Mouse (Mus musculus): Measurements from ENCODE around the gene Eif2ak3.
A peak's percentile ranks its signal among the peaks of the same experiment; 100 is the strongest.

The Eif2ak3 gene

GRCm38 (mm10) chr6:70830552-70830951 is 13.8 kb upstream of the Eif2ak3 start:
- no peak for DNase-seq (ENCODE audit: extremely low spot score, low read depth, low spot score)

- DNase-seq (ENCODE audit: extremely low spot score, low read depth, low spot score), result no peak
Observed at GRCm38 (mm10) chr6:70831179-70831839, 13.0 kb upstream of the Eif2ak3 start.

- no peak for DNase-seq (ENCODE audit: extremely low spot score, low read depth, low spot score)
Observed at GRCm38 (mm10) chr6:70837297-70837696, 7.0 kb upstream of the Eif2ak3 start.

- no peak for DNase-seq (ENCODE audit: extremely low spot score, low read depth, low spot score)
Observed at GRCm38 (mm10) chr6:70838532-70838931, 5.8 kb upstream of the Eif2ak3 start.

DNA sequence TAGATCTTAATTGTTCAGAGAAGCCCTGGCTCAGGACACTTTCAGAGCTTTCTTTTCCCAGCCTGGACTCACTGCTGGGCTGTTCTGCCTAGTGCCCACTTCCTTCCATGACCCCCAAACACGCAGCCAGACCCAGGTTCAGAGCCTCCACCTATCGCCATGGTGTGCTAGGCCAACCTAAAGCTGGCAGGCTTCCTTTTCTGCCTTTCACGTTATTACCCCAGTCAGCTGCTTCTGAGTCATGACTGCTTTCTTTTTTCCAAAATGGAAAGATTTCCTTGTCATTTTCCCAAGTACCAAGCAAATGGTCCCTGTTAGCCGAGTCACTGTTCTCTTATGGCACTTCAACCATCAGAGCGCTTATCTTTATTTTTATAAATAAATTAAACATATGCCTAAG is 4.0 kb upstream of the Eif2ak3 start:
- no peak for DNase-seq (ENCODE audit: extremely low spot score, low read depth, low spot score)

DNA sequence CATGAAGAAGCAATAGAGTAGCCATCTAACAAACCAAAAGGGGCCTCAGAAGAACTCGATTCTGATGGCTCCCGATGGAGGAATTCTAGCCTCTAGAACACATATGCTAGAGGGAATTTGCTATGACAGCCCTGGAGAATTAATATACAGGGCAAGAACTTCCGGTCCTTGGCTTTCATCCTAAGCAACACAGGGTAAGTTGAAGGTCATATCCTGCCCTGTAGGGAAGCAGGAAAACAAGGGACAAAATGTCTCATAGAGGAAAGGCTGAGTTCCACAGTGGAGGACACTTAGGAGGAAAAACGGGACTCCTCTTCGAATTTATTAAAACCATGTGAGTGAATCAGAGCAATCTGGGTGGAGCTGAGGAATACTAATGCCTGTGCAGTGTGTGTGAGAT is 1.3 kb upstream of the Eif2ak3 start:
- DNase-seq (ENCODE audit: extremely low spot score, low read depth, low spot score), result no peak

- DNase-seq (ENCODE audit: extremely low spot score, low read depth, low spot score), result no peak
Observed at GRCm38 (mm10) chr6:70844896-70845646, 756 bp downstream of the Eif2ak3 start.

- DNase-seq (ENCODE audit: extremely low spot score, low read depth, low spot score), result no peak
Observed at GRCm38 (mm10) chr6:70847386-70847785, 3.1 kb downstream of the Eif2ak3 start.

GRCm38 (mm10) chr6:70853371-70853770 is 9.1 kb downstream of the Eif2ak3 start:
- no peak for DNase-seq (ENCODE audit: extremely low spot score, low read depth, low spot score)

DNA sequence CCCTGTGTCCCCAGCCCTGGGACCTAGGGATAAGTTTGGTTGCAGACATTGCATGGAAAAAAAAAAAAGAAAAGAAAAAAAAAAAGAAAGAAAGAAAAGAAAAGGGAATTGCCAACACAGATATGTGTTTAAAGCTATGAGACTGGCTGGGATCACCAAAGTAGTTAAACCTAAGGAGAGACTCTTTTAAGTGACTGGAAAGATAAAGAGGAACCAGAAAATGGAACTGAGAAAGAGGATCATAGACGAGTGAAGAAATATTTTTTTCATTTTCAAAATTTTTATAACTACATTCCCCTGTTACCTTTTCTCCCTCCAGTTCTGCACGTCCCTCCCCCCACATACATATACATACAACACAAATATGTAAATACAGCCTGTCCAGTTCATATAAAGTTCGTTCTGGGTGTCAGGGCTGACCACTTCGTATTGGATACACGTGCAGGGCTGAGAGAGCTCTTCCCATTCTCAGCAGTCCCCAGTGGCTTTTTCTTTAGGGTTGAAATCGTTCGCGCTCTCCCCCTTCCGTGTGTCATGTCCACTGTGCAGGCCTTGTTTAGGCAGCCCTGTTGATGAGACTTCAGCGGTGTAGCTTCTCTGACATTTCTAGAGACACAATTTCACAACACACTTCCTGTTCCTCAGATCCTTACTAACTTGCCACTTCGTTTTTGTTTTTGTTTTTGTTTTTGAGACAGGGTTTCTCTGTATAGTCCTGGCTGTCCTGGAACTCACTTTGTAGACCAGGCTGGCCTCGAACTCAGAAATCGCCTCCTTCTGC is 11.4 kb downstream of the Eif2ak3 start:
- no peak for DNase-seq (ENCODE audit: extremely low spot score, low read depth, low spot score)

DNA sequence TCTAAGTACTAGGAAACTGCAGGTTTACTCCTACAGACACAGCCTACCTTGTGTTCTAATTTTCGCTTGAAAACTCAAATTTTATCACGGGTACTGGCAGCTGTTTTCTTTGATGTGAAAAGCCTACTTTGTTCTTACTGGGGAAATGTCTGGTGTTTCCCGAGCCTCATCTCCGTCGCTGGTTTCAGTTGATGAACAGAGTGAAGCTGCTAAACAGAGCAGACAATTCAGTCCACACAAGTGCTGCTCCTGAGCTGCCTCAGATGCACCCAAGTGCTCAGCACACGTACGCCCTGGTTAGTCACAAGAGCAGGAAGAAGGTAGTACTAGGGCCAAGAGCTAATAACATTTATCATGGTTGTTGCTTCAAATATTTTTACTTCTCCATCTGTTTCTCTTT is 18.4 kb downstream of the Eif2ak3 start:
- DNase-seq (ENCODE audit: extremely low spot score, low read depth, low spot score), result no peak

- DNase-seq (ENCODE audit: extremely low spot score, low read depth, low spot score), result no peak
Observed at GRCm38 (mm10) chr6:70864285-70864684, 20.0 kb downstream of the Eif2ak3 start.

DNA sequence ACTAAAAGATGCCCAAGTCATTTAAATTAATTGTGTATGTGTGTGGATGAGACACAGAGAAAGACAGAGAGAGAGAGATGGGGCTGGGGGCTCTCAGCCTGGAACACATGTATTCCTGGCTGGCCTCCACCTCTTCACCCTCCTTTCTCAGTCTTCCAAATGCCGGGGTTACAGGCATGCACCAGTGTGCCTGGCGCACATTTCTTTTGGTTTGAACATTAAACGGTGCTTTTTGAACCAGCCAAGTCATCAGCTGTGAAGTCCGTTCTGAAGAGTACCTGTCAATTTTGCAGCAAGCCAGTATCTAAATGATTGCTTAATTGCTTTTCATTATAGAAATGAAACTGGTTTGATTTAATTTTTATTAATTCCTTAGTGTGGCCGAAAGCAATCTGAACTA is 22.4 kb downstream of the Eif2ak3 start:
- DNase-seq (ENCODE audit: extremely low spot score, low read depth, low spot score), result no peak

DNA sequence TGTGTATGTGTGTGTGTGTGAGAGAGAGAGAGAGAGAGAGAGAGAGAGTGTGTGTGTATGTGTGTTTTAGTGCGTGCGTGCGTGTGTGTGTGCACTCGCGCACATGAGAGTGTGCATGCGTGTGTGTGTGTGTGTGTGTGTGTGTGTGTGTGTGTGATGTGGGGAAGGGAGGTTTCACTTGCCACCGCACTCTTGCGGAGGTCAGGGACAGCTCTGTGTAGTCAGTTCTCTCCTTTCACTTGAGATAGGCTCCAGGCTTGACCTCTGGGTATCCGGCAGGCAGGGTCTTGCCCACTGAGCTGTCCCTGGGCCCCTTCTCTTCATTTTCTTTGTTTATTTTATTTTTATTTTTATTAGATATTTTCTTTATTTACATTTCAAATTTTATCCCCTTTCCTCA is 23.0 kb downstream of the Eif2ak3 start:
- no peak for DNase-seq (ENCODE audit: extremely low spot score, low read depth, low spot score)

DNA sequence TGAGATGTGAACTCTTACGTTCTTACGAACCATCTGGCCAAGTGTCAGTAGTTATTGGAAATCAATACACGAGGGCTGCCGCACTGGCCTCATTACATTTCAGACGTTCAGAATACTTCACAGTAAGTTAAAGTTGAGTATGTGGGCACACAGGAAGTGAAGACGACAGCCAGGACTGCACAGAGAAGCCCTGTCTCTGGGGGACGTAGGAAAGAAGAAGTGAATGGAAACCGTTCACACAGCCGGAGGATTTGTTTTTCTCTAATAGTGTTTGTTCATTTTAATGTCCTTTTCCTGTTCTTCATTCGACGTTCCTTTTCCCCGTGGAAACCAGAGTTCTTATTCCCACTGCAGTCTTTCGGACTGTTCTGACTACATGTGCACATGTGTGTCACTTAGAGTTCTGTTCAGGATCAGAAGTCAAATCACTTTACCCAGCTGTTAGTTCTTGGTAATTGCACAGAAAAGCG is 27.2 kb downstream of the Eif2ak3 start:
- DNase-seq (ENCODE audit: extremely low spot score, low read depth, low spot score), result no peak

DNA sequence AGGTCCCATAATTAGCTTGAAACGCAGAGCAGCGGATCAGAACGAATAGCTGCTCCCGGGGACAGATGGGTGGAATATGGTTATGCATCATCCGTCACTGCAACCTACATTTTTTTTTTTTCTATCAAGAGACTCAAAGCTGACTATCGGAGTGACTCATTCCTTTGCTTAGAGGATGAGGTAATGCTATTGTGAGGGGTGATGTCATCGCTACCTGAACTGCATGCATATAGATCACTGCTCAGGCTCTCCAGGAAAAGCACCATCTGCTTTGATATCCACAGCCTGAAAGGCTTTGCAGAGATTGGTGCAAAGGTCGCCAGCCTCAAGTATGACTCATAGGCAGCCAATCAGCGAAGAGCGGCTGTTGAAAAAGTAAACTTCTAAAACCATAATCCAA is 27.8 kb downstream of the Eif2ak3 start:
- DNase-seq (ENCODE audit: extremely low spot score, low read depth, low spot score), result no peak

DNA sequence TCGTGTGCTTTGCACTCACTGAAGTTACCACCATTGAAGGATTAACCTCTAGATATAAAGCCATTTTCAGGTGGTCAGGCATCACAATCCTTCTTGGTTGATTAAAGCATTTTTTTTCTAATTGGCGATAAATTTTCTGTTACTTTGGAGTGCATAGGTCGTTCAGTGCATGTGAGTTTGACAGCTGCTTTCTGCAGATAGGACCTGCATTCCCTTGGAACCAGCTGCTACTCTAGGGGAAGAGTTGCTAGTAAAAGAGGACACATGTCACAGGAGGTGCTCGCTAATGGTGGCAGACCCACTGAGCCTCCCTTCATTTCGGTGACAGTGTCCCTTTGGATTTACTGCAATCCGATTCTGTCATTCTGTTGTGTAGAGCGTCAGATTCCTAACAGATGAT is 28.3 kb downstream of the Eif2ak3 start:
- DNase-seq (ENCODE audit: extremely low spot score, low read depth, low spot score), result no peak

DNA sequence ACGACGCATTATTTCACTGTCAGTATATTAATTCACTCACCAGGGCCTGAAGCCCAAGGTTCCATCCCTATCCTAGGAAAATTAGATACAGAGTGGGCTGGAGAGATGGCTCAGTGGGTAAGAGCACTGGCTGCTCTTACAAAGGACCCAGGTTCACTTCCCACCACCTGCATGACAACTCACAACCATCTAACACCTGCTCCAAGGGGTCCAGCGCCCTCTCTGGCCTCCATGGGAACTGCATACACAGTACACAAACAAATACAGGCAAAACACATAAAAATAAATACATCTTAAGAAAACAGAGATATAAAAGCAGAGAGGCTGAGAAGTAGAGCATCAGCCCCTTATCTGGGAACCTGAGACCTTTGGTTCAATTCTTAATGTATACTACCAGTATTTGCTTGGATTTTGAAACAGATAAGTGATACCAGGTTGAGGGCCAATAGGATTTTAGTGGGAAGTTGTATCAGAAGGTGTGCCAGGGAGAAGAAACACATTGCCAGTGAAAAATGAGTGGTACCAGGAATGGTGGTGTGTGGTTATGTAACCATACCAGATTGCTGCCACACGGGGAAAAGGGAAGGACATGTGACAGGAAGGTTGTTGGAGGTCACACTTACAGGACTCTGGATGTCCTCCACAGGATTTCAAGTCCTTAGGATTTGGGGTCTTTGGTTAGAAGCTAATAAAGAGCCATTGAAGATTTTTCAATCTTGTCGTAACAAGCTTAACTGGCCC is 29.9 kb downstream of the Eif2ak3 start:
- DNase-seq (ENCODE audit: extremely low spot score, low read depth, low spot score), result no peak

DNA sequence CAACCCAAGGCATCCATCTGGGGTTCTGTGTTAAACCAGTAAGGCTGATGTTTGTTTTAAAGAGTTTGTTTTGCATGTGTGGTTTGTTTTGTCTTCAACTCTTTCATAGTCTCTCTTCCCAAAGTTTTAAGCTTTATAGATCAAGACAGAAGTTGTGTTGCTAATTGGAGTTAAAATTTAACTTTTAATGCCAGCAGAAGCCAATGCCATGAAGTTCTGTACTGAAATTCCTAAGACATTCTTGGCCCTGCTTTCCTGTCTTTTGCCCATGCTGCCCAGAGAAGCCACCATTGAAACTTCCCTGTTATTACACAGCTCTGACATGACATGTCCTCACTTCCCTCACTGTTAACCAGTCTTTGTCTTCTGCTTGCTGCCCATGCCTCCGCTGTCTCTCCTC is 30.7 kb downstream of the Eif2ak3 start:
- no peak for DNase-seq (ENCODE audit: extremely low spot score, low read depth, low spot score)

DNA sequence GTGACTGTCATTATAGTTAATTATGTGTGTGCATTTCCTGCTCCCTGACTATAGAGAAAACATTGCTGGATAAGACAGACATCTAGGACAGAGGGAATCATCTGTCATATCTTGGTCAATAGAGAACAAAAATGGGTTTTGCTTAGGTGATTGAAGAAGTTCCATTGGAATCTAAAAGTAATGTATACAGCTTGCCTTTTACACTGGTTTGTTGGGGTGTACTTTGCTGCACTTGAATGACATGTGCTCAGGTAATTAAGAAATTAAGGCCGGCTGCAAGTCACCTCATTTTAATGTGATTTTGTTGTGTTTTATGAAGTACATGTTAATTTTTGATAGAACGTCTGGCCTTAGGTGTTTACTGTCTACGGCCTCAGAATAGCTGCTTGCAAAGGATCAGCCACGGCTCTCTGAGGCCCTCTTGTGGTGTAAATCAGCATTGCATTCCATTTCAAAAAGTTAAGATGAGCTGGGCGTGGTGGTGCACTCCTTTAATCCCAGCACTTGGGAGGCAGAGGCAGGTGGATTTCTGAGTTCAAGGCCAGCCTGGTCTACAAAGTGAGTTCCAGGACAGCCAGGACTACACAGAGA is 36.5 kb downstream of the Eif2ak3 start:
- peak; percentile 62 for DNase-seq (ENCODE audit: extremely low spot score, low read depth, low spot score)

DNA sequence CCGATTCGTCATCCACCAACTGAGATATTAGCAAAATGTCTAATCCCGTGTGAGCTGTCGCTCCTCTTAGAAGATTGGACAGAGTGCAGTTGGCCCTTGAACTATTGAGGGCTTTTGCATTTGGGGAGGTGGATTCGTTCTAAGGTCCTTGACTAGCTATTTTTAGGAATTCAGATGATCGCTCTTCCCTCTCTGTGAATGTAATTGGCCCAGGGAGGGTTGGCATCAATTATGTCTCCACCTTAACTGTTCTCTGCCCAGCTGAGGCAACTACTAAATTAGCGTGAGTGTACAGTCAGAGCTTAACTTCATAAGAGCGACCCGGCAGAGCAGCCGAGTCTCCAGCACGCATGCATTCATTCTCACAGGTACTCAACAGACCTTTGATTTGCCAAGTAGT is 43.7 kb downstream of the Eif2ak3 start:
- no peak for DNase-seq (ENCODE audit: extremely low spot score, low read depth, low spot score)
